Mouse (Mus musculus): ENCODE results near the gene Scgb2b27. TPM values are rescaled to one million over a fixed set of nuclear protein-coding genes. Genes with fewer than 3 reads are reported as not detected.
"Not testable (repeated sequence)": the region's sequence is repeated elsewhere in the genome, so short reads cannot be mapped to it uniquely, and the experiment has no call there.

Gene Scgb2b27
- total RNA-seq (2021): not detected
- long read RNA-seq, experiment 1: 0 reads
- long read RNA-seq, experiment 2: 0 reads

GRCm38 (mm10) chr7:34013842-34014241, at the start of gene Scgb2b27:
Gene Scgb2b27, minus strand, starts transcription at chr7:34013942.
- DNase-seq: no peak

GRCm38 (mm10) chr7:34036076-34036815, 22.5 kb upstream of the Scgb2b27 start:
- not testable (repeated sequence) for DNase-seq

- not testable (repeated sequence) for DNase-seq
Measured at GRCm38 (mm10) chr7:34034579-34034978, 20.8 kb upstream of the Scgb2b27 start.

GRCm38 (mm10) chr7:34030026-34030425, 16.3 kb upstream of the Scgb2b27 start:
- no peak for DNase-seq

GRCm38 (mm10) chr7:34027202-34027601, 13.5 kb upstream of the Scgb2b27 start:
- not testable (repeated sequence) for DNase-seq

GRCm38 (mm10) chr7:34025641-34026040, 11.9 kb upstream of the Scgb2b27 start:
- no peak for DNase-seq

- DNase-seq: not testable (repeated sequence)
Measured at GRCm38 (mm10) chr7:34021183-34021582, 7.4 kb upstream of the Scgb2b27 start, which contains the start of gene Scgb1b27. Gene Scgb1b27, plus strand, starts transcription at chr7:34021483.

- peak; percentile 40 for DNase-seq
Measured at GRCm38 (mm10) chr7:33982281-33982680, 31.5 kb downstream of the Scgb2b27 start.

Other genes starting within 250 kb of the Scgb2b27 start
- not detected for gene Scgb2b26, start 68.9 kb downstream of the Scgb2b27 start, total RNA-seq (2021)
- gene Scgb1b27, start 7.5 kb upstream of the Scgb2b27 start, total RNA-seq (2021): not detected
- gene Scgb1b30, start 81.5 kb upstream of the Scgb2b27 start, total RNA-seq (2021): not detected
- 10 to 100 TPM; 10.5 to 15.2 TPM for gene Wtip, start 119.3 kb upstream of the Scgb2b27 start, total RNA-seq (2021)
- gene Uba2, start 155.7 kb upstream of the Scgb2b27 start, total RNA-seq (2021): 10 to 100 TPM; 47.2 to 55.3 TPM
- 10 to 100 TPM; 19.5 to 23.2 TPM for gene Pdcd2l, start 182.7 kb upstream of the Scgb2b27 start, total RNA-seq (2021)
- 100 to 1,000 TPM; 954 to 962 TPM for gene Gpi1, start 216.4 kb upstream of the Scgb2b27 start, total RNA-seq (2021)
- gene Gm6096, start 237.1 kb upstream of the Scgb2b27 start, total RNA-seq (2021): not detected

Data from gastrocnemius, postnatal 10 days (tissue).